Mouse (Mus musculus): ENCODE data around the gene Mcat. TPM values are rescaled to one million over a fixed set of nuclear protein-coding genes. Genes with fewer than 3 reads are reported as not detected.

Mcat gene
- polyA plus RNA-seq, 1 experiment from 2014 or later, result 25.8 TPM

DNA sequence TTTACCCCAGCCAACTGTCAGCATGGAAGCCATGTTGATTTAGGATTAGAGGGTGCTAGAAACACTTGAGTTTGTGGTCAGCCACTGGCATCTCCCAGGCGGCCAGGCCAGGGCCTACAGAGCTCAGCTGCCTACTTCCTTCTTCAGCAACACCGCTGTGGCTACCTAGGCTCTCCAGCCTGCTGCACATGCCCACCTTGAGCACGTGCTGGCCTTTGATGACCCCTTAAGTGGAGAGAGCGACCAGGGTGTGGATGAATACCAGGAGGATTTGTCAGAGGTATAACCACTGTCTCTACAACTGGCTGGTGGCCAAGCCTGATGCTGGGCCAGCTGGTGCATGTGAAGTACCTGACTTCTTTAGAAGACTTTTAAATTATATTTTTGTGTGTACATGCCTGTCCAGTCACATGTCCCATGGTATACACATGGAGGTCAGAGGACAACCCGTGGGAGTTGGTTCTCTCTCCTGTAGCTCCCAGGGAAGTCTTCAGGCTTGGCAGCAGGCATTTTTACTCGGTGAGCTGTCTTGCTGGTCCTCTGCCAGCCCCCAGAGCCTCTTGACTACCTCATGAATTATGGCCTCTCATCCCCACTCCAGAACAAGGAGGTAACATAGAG, 11.3 kb upstream of the Mcat start:
- H3K9me3 ChIP-seq (replicated peaks), result no peaks in the 10 kb centered on the region

DNA sequence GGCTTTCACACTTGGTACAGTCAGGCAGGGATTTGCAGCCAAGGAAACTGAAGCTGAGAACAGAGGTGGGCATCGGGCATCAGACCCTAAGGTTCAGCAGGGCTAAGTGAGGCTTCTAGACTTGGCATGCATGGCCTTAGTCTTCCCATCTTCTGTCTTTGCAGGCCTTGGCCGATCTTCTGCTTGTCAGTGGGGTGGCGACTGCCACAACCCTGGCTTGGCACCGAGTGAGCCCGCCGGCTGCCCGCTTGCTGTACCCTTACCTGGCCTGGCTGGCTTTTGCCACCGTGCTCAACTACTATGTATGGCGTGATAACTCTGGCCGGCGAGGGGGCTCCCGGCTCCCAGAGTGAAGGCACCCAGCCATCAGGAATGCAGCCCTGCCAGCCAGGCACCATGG, 10.0 kb upstream of the Mcat start:
- H3K9ac ChIP-seq, result no peak overlapping the region
- no peaks in the 10 kb centered on the region for H3K9me3 ChIP-seq (replicated peaks)
- ATAC-seq (replicated peaks; ENCODE audit: insufficient number of reproducible peaks, insufficient read depth, low FRiP score, low read depth), result no peak
- 0 out of 2 replicates have a peak, but pooled peaks cover 4% of the 10 kb centered on the region for H3K4me1 ChIP-seq (replicated peaks)
- WGBS, result 91% methylated on average over 12 of the region's 12 CpGs
- H3K4me2 ChIP-seq, result no peak overlapping the region
- peaks cover 43% of the 10 kb centered on the region for H3K36me3 ChIP-seq
- H3K27ac ChIP-seq, result no peak overlapping the region
- H3K27me3 ChIP-seq, result no peaks in the 10 kb centered on the region
- H3K4me3 ChIP-seq, result no peak overlapping the region

More for the DNA sequence above, 11.3 kb upstream of the Mcat start:
- Histone ChIP-seq H3K9ac (no peak overlapping the region), H3K4me1 (replicated peaks) (0 out of 2 replicates have a peak, but pooled peaks cover 2% of the 10 kb centered on the region), H3K27me3 (no peaks in the 10 kb centered on the region), H3K4me2 (no peak overlapping the region), H3K36me3 (peaks cover 47% of the 10 kb centered on the region), H3K27ac (no peak overlapping the region), H3K4me3 (no peak overlapping the region)
- ATAC-seq (replicated peaks; ENCODE audit: insufficient number of reproducible peaks, insufficient read depth, low FRiP score, low read depth), result no peak
- WGBS, result 65% methylated on average over 6 of the region's 6 CpGs

- ATAC-seq (replicated peaks; ENCODE audit: insufficient number of reproducible peaks, insufficient read depth, low FRiP score, low read depth), result no peak
- no peak overlapping the region for H3K27ac ChIP-seq
- H3K9me3 ChIP-seq (replicated peaks), result no peaks in the 10 kb centered on the region
- no peaks in the 10 kb centered on the region for H3K27me3 ChIP-seq
- H3K36me3 ChIP-seq, result peaks cover 34% of the 10 kb centered on the region
- H3K9ac ChIP-seq, result no peak overlapping the region
- 85% methylated on average over 4 of the region's 4 CpGs for whole genome bisulfite sequencing
- 0 out of 2 replicates have a peak, but pooled peaks cover 4% of the 10 kb centered on the region for H3K4me1 ChIP-seq (replicated peaks)
- H3K4me3 ChIP-seq, result no peak overlapping the region
- no peak overlapping the region for H3K4me2 ChIP-seq
Observed at GRCm38 (mm10) chr15:83572132-83572531, 8.5 kb upstream of the Mcat start.

GRCm38 (mm10) chr15:83571636-83572035, 8.0 kb upstream of the Mcat start:
- Histone ChIP-seq H3K4me2 (no peak overlapping the region), H3K36me3 (peaks cover 29% of the 10 kb centered on the region), H3K27me3 (no peaks in the 10 kb centered on the region), H3K9me3 (replicated peaks) (no peaks in the 10 kb centered on the region), H3K27ac (no peak overlapping the region), H3K4me3 (no peak overlapping the region), H3K4me1 (replicated peaks) (0 out of 2 replicates have a peak, but pooled peaks cover 4% of the 10 kb centered on the region), H3K9ac (no peak overlapping the region)
- no peak for ATAC-seq (replicated peaks; ENCODE audit: insufficient number of reproducible peaks, insufficient read depth, low FRiP score, low read depth)
- WGBS, result 73% methylated on average over 5 of the region's 5 CpGs

GRCm38 (mm10) chr15:83570641-83571040, 7.1 kb upstream of the Mcat start:
- H3K9me3 ChIP-seq (replicated peaks), result no peaks in the 10 kb centered on the region
- H3K4me1 ChIP-seq (replicated peaks), result 0 out of 2 replicates have a peak, but pooled peaks cover 7% of the 10 kb centered on the region
- no peak for ATAC-seq (replicated peaks; ENCODE audit: insufficient number of reproducible peaks, insufficient read depth, low FRiP score, low read depth)
- H3K27me3 ChIP-seq, result no peaks in the 10 kb centered on the region
- H3K36me3 ChIP-seq, result peaks cover 20% of the 10 kb centered on the region
- no peak overlapping the region for H3K9ac ChIP-seq
- 71% methylated on average over 2 of the region's 2 CpGs for WGBS
- H3K27ac ChIP-seq, result no peak overlapping the region
- H3K4me2 ChIP-seq, result no peak overlapping the region
- H3K4me3 ChIP-seq, result no peak overlapping the region

GRCm38 (mm10) chr15:83569682-83570081, 6.1 kb upstream of the Mcat start:
- Histone ChIP-seq H3K4me1 (replicated peaks) (0 out of 2 replicates have a peak, but pooled peaks cover 10% of the 10 kb centered on the region), H3K9ac (no peak overlapping the region), H3K4me3 (no peak overlapping the region), H3K27ac (no peak overlapping the region), H3K4me2 (no peak overlapping the region), H3K9me3 (replicated peaks) (no peaks in the 10 kb centered on the region), H3K36me3 (peaks cover 15% of the 10 kb centered on the region), H3K27me3 (no peaks in the 10 kb centered on the region)
- 0 out of 2 replicates have a peak, but pooled peaks have one; percentile 20 for ATAC-seq (replicated peaks; ENCODE audit: insufficient number of reproducible peaks, insufficient read depth, low FRiP score, low read depth)
- 56% methylated on average over 11 of the region's 11 CpGs for WGBS

- H3K9me3 ChIP-seq (replicated peaks), result no peaks in the 10 kb centered on the region
- no peak for ATAC-seq (replicated peaks; ENCODE audit: insufficient number of reproducible peaks, insufficient read depth, low FRiP score, low read depth)
- H3K4me2 ChIP-seq, result no peak overlapping the region
- no peaks in the 10 kb centered on the region for H3K27me3 ChIP-seq
- peaks cover 5% of the 10 kb centered on the region; the same call in 1 of the 2 replicates for H3K36me3 ChIP-seq
- no peak overlapping the region for H3K9ac ChIP-seq
- no peak overlapping the region for H3K27ac ChIP-seq
- H3K4me1 ChIP-seq (replicated peaks), result peaks cover 16% of the 10 kb centered on the region
- WGBS, result 93% methylated on average over 5 of the region's 5 CpGs
- H3K4me3 ChIP-seq, result no peak overlapping the region
Observed at GRCm38 (mm10) chr15:83568544-83568943, 5.0 kb upstream of the Mcat start.

- Histone ChIP-seq H3K4me2 (no peak overlapping the region), H3K27me3 (no peaks in the 10 kb centered on the region), H3K27ac (no peak overlapping the region), H3K9ac (no peak overlapping the region), H3K9me3 (replicated peaks) (no peaks in the 10 kb centered on the region), H3K4me3 (no peak overlapping the region), H3K4me1 (replicated peaks) (peaks cover 24% of the 10 kb centered on the region), H3K36me3 (peaks cover 5% of the 10 kb centered on the region; the same call in 1 of the 2 replicates)
- ATAC-seq (replicated peaks; ENCODE audit: insufficient number of reproducible peaks, insufficient read depth, low FRiP score, low read depth), result no peak
- WGBS, result 86% methylated on average over 3 of the region's 3 CpGs
Observed at GRCm38 (mm10) chr15:83567728-83568127, 4.1 kb upstream of the Mcat start.

DNA sequence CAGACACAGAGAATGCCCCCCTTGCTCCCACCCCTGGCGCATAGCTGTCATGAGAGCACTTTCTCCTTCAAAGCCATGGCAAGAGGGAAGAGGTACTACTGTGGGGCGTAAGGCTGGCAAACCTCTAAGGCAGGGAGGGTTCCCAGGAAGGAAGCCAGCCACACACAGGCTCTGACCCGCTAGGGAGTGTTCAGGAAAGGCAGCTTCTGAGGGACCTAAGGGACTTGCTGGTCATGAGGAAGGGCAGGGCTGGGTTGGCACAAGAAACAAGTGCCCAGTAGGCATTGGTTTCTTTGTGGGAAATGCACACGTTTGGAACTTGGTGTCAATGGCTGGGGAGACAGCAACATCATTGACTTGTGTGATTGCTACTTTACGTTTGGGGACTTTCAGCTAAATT, 2.4 kb upstream of the Mcat start:
- Histone ChIP-seq H3K27ac (no peak overlapping the region), H3K4me2 (no peak overlapping the region)
- no peak for ATAC-seq (replicated peaks; ENCODE audit: insufficient number of reproducible peaks, insufficient read depth, low FRiP score, low read depth)

DNA sequence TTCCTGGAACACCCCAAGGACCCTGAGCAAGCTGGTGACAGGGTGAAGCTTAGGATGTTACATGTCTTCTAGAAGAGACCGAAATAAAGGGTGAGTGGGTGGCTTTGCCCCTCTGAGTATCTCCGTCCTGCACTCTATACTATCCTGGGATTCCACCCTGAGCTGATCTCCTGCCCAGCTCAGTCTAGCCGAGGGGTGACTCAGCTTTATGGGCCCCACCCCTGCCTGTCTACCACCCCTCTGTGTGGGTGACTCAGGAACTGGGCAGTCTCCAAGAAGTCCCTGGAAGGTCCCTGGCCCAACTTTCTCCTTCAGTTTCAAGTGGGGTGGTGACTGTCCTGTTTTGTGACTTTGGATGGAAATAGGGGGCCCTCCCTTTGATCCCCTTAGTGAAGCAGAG, 1.8 kb upstream of the Mcat start:
- no peaks in the 10 kb centered on the region for H3K9me3 ChIP-seq (replicated peaks)
- no peak overlapping the region for H3K4me3 ChIP-seq
- H3K4me2 ChIP-seq, result no peak overlapping the region
- peaks cover 26% of the 10 kb centered on the region for H3K4me1 ChIP-seq (replicated peaks)
- no peaks in the 10 kb centered on the region for H3K36me3 ChIP-seq
- WGBS, result 65% methylated on average over 3 of the region's 3 CpGs
- no peak overlapping the region for H3K9ac ChIP-seq
- no peaks in the 10 kb centered on the region for H3K27me3 ChIP-seq
- H3K27ac ChIP-seq, result no peak overlapping the region
- ATAC-seq (replicated peaks; ENCODE audit: insufficient number of reproducible peaks, insufficient read depth, low FRiP score, low read depth), result no peak

More for the DNA sequence above, 2.4 kb upstream of the Mcat start:
- Histone ChIP-seq H3K9ac (no peak overlapping the region), H3K36me3 (no peaks in the 10 kb centered on the region), H3K4me1 (replicated peaks) (peaks cover 26% of the 10 kb centered on the region), H3K27me3 (no peaks in the 10 kb centered on the region), H3K4me3 (no peak overlapping the region), H3K9me3 (replicated peaks) (no peaks in the 10 kb centered on the region)
- WGBS, result 74% methylated on average over 5 of the region's 5 CpGs

GRCm38 (mm10) chr15:83563857-83564651, 467 bp upstream of the Mcat start:
- H3K27me3 ChIP-seq, result no peaks in the 10 kb centered on the region
- H3K4me2 ChIP-seq, result peak overlapping the region; percentile 88
- no peaks in the 10 kb centered on the region for H3K36me3 ChIP-seq
- H3K9ac ChIP-seq, result peak overlapping the region; percentile 66
- peak overlapping the region; percentile 70 for H3K27ac ChIP-seq
- peak overlapping the region; percentile 65 for H3K4me3 ChIP-seq
- H3K4me1 ChIP-seq (replicated peaks), result peaks cover 23% of the 10 kb centered on the region
- H3K9me3 ChIP-seq (replicated peaks), result no peaks in the 10 kb centered on the region
- 2% methylated on average over 27 of the region's 27 CpGs for WGBS
- peak; percentile 48 for ATAC-seq (replicated peaks; ENCODE audit: insufficient number of reproducible peaks, insufficient read depth, low FRiP score, low read depth)

Measured in heart, embryonic 15.5 days (tissue).